Mouse (Mus musculus) CD8-positive naive resting alpha-beta T cell, adult 2 months (primary cell): ENCODE data around the gene Plod2.

Source experiments
- DNase-seq, 2 experiments: peaks; one replicate each; pipeline ENCODE4 v3.0.0; 2022; ENCODE audit warnings: low read depth in 2 of 2, low spot score in 2 of 2

The Plod2 gene

DNA sequence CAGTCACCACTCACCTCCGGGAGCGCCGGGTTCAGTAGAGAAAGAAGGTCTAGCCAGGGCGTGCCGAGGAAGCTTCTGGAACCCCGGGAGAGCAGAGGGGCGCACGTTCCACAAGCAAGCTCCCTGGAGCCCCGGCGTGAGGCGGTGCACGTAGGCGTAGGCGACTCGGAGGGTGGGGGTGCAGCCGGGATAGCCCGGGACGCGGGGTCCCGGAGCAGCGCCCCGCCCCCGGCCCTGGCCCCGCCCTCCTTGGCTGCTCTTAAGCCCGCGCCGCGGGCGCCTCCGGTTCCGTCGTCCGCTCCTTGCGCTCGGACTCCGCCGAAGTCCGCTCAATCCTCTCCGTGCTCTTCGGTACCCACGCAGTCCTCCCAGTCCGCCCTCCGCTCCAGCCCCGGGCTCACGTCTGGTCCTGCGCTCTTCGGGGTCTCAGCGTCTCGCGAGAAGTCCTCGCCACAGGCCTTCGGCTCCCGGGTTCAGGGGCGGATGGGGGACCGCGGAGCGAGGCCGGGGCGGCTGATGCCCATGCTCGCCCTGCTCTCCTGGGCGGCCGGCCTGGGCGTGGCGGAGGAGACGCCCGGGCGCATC lies at the start of gene Plod2:
Gene Plod2 (plus strand): TSS at position 247 of the 585 bp plus-strand sequence.
- peak; percentile 4 for DNase-seq

DNA sequence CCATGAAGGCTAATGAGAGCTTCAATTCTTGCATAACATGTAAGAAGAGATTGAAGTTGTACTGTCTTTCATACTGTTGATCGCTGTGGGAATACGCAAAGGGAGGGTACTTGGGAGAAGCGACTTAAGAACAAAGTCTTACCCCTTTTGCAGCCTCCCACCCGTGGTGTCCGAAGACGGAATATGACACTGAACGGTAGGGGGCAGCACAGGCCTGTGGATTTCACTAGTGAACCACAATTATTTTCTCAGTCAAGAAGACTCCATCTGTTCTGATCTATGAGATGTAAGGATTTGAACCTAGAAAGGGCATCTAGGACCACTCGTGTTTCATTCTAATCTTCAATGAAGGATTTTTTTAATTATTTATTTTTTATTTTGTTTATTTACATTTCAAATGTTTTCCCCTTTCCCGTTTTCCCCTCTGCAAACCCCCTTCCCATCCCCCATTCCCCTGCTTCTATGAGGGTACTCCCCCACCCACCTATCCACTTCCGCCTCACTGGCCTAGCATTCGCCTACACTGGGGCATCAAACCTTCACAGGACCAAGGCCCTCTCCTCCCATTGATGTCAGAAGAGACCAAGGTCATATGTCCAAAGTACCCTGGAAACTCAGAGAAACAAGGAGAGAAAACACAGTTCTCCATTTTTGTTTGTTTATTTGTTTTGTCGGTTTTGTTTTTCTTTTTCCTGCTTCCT lies 42.2 kb upstream of the Plod2 start:
- DNase-seq = peak; percentile 50 to 56

DNA sequence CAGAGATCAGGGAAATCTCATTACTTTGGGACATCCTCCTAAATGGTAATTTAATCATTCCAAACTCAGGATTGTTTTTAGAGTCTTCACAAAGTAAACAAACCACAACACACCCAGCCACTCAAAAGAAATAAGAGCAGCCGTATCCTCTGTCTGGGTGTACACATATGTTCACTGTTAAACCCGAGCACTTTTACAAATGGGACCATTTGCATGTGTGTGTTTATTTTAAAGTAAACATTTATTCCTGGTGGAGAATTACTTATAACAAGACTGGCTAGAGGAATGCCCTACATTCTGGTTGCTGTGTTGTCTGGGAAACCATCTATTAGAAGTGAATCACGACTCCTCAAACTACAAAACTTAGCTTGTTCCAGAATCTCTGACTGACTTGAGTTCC lies 37.8 kb upstream of the Plod2 start:
- DNase-seq = no peak

DNA sequence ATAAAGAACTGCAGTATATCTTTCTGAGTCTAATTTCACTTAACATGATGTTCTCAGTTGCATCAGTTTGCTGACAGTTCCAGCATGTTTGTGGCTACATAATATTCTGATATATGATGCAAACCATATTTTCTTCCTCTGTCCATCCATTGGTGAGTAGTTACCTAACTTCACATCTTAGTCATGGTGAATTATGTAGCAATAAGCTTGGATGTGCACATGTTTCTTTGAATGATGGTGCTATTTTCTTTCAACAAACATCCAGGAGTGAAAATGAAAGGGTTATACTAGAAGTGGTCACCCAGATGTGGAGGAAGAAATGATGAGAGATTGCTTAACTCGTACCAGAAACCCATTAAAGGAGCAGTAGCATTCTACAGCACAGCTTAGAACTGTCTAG lies 37.1 kb upstream of the Plod2 start:
- no peak for DNase-seq

DNA sequence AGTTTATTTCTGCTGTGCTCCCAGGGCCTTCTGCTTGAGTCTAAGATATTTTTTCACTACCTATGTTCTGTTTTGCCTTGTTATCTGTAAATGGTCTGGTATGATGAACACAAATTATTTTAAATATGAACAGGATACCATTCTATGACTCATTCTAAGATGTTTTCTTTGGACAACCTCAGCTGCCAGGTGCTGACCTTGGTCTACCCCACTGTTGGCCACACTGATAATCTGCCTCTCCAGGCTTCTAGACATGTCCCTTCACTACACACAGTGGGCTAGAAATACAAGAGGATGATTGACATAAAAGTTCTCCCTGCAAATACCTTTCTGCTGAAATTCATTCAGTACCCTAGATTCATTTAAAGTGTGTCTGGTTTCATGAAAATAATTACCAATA lies 30.3 kb upstream of the Plod2 start:
- DNase-seq = no peak

DNA sequence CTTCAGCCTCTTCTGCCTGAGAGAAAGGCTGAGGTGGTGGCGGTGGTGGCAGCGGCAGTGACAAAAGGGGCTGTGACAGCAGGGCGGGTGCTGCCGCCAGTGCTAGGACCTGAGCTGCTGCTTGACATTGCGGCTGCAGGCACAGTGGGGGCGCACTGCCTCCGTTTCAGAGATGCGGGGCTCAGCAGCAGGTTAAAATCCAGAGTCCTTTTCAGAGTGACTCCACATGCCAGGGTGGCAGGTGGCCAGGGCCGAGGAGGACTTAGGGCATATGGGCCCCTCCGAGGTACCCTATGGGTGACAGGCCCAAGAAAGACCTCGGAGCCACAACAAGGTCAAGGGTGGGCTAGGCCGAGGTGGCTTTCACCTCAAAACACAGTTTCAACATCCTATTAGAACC lies 25.0 kb upstream of the Plod2 start:
- no peak for DNase-seq

DNA sequence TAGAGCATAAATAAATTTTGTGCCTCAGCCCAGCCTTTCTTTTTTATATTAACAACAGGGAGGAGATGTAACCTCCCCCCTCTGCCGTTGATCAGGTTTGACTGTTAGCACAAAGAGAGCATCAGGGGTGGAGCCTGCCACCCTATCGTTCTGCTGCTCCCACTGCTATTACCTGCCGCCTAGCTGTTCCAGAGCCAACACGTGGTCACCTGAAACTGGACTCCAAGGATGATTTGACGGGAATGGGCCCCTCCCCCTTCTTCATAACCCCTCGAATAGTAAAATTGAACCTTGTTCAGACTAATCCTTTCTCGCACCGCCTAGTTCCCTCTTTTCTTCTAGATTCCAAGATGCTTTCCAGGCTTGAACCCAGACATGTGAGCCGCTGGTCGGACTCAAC lies 21.3 kb upstream of the Plod2 start:
- DNase-seq = no peak

DNA sequence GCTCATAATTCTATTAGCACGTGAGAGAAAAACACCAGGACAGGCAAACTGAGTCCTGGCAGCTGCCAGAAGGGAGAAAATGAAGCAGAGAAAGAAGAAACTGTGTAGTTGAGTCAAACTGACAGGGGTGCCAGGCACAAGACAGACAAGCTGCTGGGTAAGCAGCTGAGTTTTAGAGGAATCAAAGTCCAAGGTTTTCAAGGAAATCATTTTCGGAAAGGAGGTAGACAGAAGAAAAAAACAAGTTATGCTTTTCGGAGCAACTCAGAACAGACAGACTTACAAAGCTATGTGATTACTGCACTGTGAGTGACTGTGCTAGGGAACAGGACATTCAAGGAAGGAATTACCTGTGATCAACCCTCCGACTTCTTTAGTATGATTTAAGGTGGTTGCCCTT lies 17.5 kb upstream of the Plod2 start:
- no peak for DNase-seq

DNA sequence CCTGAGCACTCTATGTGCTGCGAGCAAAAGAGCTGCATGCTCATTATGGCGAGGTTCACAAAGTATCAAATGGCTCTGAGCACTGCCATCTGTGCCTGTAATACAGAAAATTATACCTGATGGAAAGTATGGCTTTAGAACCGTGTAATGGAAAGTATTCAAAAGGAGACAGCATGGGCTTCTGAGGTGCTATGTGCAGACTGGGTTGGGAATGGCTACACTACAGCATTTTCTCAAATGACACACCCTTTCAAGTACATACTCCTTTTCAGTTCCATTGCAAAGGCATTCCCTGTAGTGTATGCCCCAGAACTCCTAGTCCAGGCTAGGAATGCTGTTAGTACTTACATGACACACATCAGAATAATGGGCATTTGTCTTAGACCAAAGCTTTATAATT lies 12.0 kb upstream of the Plod2 start:
- DNase-seq = no peak

DNA sequence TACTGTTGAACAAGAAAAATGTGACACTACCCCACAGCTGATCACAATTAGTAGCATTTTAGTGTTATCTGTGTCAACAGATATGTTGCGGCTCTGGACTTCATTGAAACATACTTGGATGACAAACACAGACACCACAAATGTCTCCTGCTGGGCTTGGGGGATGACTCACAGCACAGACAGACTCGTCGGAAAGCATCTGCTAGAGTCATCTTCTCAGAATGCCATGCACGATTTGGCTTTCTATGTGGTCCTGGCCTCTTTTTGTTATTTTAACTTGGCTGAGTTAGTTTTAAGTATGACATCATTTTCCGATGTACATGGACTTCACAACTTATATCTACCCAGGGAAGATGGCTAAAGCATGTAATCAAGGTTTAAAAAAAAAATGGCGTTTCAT lies 4.3 kb upstream of the Plod2 start:
- DNase-seq = no peak

DNA sequence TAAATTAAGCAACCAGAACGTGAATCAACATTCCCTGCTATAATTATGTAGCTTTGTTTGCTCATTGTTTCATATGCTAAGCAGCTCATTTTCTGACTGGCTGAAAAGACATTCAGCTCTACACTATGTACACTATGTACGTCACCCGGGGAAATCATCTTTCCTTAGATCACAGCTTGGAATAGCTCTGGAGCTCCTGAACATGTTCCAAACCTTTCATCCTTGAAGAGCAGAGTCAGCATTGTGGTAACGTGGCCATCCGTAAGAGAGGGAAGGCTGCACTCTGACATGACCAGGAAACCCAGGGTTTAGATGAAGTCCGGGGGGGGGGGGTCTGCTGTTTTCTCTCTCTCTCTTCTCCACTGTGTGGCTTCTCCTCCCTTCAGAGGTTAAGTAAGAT lies 3.8 kb upstream of the Plod2 start:
- DNase-seq = no peak

DNA sequence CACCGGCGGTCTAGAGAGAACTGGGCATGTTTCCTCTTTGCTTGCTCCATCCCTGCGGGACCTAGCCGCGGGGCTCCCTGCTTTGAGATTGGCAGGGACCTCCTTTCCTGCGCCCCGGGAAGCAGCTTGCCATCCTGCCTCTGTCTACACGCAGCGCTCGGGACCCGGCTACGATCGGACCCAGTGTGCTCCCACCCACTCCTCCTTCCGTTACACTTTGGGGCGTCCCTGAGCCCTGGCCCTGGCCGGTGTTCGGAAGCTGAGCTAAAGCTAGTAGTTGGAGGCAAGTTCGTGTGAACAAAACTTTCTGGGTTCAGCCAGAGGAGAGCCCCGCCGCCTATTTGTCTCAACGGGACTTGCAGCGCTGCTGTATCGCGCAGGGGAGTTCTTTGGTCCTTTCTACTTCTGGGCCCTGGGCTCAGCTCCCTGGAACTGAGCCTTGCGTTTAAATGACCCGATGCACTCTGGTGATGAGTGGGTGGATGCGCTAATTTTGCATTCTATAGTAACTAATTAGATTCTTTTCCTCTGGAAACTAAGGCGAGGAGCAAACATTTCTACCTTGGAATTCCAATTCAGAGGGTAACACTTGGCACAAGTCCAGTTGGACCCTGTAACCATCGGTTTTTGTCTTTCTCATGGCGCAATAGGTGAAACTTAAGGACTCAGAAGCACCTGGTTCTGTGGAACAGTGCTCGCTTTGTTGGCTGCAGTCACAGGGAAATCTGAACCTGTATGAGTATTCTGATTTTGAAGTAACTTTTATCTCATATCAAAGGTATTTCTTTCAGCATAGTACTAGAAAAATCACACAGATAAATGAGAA lies 781 bp downstream of the Plod2 start:
- peak in 1 of 2 experiments; percentile 6 for DNase-seq

DNA sequence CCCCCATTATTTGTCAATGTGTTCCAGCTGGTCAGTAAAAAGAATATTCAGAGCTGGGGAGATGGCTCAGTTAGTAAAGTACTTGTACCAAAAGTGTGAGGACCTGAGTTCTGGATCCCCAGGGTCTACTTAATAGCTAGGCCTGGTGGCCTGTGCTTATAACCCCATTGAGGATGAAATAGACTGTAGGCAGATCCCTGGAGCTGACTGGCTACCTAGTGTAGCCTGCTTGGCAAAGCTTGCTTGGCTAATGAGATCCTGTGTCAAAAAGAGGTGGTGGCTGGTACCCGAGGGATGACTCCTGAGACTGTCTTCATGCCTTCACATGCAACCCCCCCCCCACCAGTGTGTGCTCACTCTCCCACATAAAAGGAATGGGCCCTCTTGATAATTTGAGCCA lies 2.1 kb downstream of the Plod2 start:
- DNase-seq = no peak

DNA sequence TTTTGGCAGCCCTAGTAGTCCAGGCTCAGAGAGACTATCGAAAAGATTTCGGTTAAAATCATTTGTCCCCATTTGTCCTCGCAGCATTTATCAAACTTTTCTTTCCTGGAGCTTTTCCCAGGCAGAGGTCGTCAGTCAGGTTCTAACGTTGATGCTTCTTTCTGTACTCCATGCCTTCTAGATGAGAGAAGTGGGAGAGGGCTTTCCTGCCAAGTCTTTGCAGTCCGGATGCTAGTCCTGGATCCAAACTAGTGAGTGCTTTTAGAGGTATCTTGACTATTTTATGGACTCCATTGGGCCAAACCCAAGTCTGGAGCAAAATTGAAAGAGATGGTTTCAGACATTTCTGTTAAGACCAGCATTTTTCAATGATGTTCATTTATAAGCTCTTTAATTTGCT lies 3.0 kb downstream of the Plod2 start:
- no peak for DNase-seq

DNA sequence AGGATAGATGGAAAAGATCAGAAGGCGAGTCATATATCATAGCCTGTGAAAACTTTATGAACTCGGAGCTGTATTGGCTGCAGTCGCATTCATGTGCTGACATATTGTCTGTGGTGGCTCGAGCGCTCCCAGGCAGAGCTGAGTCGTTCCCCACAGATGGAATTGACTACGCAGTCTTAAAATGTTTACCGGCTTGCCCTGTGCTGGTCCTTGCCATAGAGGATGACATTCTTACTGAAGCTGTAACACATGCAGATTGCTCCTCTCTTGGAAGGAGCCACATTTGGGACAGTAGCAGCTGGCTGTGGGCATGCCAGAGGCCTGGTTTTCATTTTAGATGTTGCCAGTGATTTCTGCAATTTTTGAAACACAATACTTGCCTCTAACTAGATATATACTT lies 4.4 kb downstream of the Plod2 start:
- DNase-seq = no peak

DNA sequence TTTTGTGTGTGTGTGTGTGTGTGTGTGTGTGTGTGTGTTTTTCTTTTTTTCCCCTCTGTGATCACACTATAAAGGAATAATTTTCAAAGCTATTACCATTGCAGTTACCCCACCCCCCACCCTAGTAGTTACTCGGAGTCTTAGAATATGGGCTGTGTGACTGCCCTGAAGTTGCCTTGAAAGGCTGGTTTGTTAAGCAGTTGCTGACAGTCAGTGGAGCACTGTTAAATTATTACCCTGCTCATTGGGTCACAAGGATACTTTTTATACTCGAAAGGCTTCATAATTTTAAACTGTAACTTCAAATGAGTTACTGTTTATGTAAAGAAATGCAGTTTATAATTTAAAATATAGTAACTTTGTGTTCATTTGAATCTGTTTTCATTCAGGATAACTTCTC lies 5.1 kb downstream of the Plod2 start:
- no peak for DNase-seq

DNA sequence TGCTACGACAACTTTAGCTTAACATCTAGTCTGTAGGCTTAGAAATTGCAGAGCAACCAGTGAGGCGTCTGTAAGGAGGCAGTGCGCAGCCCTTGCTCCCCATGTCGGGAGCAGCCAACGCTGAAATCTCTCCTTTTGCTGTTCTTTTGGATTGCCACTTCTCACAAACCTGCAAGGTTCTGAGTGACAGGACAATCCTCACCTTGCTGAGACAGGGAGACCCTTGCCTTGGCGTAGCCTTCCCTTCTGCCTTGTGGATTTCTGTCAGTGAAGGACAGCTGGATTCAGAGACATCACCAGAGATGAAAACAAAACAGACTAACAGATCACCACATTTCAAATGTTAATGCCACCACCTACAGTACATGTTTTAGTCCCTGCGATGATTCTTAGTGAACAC lies 5.8 kb downstream of the Plod2 start:
- DNase-seq = no peak

DNA sequence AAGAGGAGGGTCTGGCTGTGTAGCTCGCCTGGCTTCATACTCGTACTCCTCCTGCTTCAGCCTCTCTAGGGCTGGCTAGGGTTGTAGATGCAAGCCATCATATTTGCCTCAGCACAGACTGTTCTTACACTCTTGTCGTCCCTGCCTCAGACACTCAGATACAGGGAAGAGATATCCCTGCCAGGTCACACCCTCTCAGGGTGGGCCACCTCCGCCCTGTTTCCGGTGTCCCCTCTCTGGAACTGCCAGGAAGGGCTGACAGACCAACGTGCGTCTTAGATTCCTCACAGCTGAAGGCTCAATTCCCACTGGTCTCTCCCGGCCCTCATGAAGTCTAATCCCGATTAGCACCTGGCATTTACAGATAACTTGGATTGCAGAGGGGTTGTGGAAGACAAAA lies 6.6 kb downstream of the Plod2 start:
- DNase-seq = no peak

DNA sequence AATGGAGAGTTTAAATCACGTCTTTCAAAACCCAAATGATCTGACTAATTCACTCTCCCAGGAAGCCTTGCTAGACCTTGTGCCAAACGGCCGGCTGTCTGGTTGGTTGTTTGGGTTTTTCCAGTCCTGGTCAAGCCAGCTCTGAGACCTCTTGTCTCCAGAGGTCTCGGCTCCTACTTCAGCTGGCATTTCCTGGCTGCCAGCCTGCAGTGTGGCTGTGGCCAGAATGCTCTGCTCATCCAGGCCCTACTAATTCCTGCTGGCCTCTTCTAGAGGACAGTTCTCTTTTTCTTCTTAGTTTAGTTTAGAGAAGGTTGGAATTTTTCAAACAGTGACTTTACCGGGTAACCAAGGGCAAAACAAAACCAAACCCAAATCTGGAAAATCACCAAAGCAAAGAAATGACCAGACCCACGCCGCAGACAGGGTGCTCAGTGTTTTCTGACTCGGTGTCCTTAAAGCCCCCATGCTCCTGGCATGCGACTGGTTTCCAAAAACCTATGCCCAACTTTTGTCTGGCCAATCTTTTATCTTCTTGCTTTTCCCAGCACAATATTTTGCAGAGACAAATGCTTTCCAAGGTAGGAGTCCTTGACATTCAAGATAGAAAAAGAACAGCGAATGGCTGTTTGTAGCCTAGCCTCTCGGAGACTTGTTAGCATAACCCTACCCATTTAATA lies 7.9 kb downstream of the Plod2 start:
- no peak for DNase-seq

DNA sequence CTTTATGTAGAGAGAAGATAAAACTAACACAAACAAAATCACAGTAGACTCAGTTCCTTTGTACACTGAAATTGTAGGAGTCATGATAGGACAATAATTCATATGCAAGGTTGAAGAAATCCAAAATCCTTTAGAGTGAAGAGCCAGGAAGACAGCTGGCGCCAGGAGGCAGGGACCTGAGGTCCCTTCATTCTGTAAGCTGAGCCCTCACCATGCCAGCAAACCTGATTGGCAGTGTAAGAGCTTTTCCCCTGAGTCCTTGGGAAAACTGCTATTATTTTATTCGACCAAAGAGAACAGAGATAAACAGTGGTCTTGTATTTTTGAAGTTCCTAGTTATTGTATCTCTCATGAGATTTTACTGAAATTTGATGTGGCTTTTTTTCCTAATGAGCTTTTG lies 9.0 kb downstream of the Plod2 start:
- DNase-seq = no peak

DNA sequence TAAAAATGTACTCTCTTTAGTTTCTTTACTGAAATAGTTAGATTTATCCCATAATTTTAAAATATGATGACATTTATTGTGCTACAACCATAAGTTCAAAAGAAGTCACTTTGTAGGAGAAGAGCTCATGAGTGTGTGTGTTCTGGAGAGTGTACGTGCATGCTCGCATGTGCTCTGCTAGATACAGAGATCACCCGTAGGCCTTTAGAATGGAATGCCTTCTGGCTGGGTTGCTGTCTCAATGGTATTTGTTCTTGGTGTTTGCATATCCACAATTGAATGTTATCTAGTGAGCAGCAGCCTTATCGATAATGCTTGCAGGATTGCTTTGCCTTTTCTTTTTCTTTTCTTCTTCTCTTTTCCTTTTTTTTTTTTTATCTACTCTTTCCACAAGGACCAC lies 9.6 kb downstream of the Plod2 start:
- DNase-seq = no peak

DNA sequence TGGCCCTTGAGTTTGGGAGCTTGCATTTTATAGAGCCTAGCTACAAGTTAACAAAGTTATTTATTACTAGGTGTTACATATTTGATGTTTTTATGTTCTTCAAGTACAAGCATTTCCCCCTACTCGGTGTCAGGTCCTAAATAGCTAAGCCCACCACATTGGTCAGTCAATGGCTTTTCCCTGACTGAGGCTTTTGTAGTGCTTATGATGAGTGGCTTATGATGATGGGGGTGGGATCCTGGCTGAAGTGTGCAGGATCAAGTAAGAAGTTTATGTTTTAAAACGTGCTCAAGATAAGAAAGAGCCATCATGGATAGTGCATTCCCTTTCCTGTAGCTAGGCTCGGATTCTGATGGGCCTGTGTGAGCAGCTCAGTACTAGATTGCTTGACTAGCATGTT lies 10.7 kb downstream of the Plod2 start:
- no peak for DNase-seq
